Mouse (Mus musculus) olfactory bulb, adult 2 months (tissue): Measurements from ENCODE around the gene Tenm3.

Source experiments
- CTCF ChIP-seq: fragments of 200-500 bp; IDR thresholded peaks from 2 replicates; pipeline ENCODE4 v1.5.1; 2012; ENCODE audit warnings: low read depth, mild to moderate bottlenecking, low read length, moderate library complexity; ENCODE audit not compliant: insufficient read depth
- POLR2A ChIP-seq: fragments of 200-500 bp; IDR thresholded peaks from 2 replicates; pipeline ENCODE4 v1.6.1; 2012; ENCODE audit warnings: mild to moderate bottlenecking, low read depth, low read length, moderate library complexity; ENCODE audit not compliant: insufficient read depth

- TF ChIP-seq CTCF (no peak), POLR2A (no peak)
These were observed 329.9 kb downstream of the Tenm3 start for GRCm38 (mm10) chr8:48513801-48514200.
